Mouse (Mus musculus): ENCODE data around the gene Spata31d1b.

DNA sequence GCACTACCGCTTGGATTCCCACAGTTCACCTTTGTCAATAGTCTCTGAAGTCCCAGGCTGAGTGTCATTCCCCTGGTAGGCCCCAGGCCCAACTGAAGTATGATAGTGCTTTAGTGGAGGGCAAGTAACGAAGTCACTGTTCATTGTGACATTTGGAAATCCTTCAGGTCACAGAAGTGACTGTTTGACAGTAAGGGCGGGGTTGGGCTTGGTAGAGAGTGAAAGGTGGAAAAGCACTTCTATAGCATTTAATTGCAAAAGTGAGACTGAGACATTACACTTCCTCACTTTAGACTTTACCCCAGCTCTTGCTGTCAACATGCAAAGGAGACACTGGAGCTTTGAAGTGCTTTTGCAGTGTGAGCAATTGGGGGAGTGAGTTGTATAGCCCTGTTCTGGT, 18.1 kb upstream of the Spata31d1b start, which contains the start of gene 4921517D22Rik:
- TF ChIP-seq CTCF (IDR thresholded peaks at IDR 0.05; ENCODE audit: borderline replicate concordance, control insufficient read depth, extremely low read depth, insufficient read depth, low read length, poor library complexity) (no peak), POLR2A (IDR thresholded peaks at IDR 0.05; ENCODE audit: control insufficient read depth, extremely low read depth, insufficient read depth, low read length, poor library complexity) (no peak)
